Mouse (Mus musculus): ENCODE data around the gene Hhex. TPM values are rescaled to one million over a fixed set of nuclear protein-coding genes. Genes with fewer than 3 reads are reported as not detected.

Gene Hhex
- polyA plus RNA-seq, 1 experiment from 2014 or later = 6.9 TPM

Other genes starting within 250 kb of the Hhex start
- gene March5, start 227.3 kb upstream of the Hhex start, polyA plus RNA-seq (2016; fragmentation: Nextera tagmentation; extraction: Ambion mirVana) = 111 and 115 TPM in 2 replicates
- 1.2 and 2.0 TPM in 2 replicates for gene Cpeb3, start 226.2 kb upstream of the Hhex start, polyA plus RNA-seq (2016; fragmentation: Nextera tagmentation; extraction: Ambion mirVana)
- 60.9 and 64.6 TPM in 2 replicates for gene Ide, start 97.0 kb upstream of the Hhex start, polyA plus RNA-seq (2016; fragmentation: Nextera tagmentation; extraction: Ambion mirVana)
- gene Kif11, start 58.4 kb upstream of the Hhex start, polyA plus RNA-seq (2016; fragmentation: Nextera tagmentation; extraction: Ambion mirVana) = 92.7 and 92.9 TPM in 2 replicates
- gene Exoc6, start 115.6 kb downstream of the Hhex start, polyA plus RNA-seq (2016; fragmentation: Nextera tagmentation; extraction: Ambion mirVana) = 7.6 and 7.9 TPM in 2 replicates